Mouse (Mus musculus): ENCODE measurements around the gene Atp8b3.

DNA sequence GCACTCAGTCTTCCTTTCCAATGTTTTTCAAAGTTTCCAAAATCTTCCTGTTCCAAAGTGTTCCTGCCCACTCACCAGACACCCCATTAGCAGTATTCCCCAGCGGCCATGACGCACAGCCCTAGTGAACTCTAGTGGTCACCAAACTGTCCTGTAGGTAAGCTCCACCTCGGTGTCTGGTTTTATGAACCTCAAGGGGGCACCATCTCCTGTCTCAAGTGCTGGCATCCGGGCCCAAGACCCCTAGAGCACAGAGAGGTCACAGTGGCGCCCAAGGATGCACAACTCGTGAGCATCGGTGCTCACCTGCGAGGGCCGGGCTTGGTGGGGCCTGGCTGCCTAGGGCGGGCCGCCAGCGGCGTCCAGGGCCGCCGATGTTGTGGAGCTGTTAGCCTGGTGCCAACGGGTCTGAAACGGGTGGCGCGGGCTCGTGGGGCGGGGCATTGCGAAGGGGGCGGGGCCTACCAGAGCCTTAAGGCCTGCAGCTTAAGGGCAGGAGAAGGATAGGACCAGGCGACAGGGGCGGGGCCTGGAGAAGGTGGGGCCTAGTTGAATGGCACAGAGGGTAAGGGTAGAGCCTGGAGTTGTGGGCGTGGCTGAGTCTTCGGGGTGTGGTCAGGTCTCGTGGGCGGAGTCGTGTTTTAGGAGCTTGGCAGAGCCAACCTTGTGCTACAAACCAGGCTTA is at the start of gene Atp8b3:
- TF ChIP-seq CTCF (IDR thresholded peaks at IDR 0.05; ENCODE audit: low read depth) (peak; percentile 71), EP300 (IDR thresholded peaks at IDR 0.05; ENCODE audit: low read depth) (no peak)

All from liver, embryonic 14.5 days (tissue).